Mouse (Mus musculus) CH12.LX (cell line): ENCODE measurements around the gene Farp1.

ENCODE experiments used
- BHLHE40 ChIP-seq: IDR thresholded peaks from 2 replicates; pipeline ENCODE4 v1.6.1; 2011; ENCODE audit warnings: mild to moderate bottlenecking, low read depth, low read length, improper control_type of control experiment
- CTCF ChIP-seq, 2 experiments: IDR thresholded peaks in 1 of 2; conservative IDR thresholded peaks in 1 of 2; 2 replicates each; pipeline ENCODE4 v1.5.1; 2011 to 2012; ENCODE audit warnings: low read depth in 2 of 2, low read length in 2 of 2, improper control_type of control experiment in 1 of 2, inconsistent platforms in 1 of 2, mild to moderate bottlenecking in 1 of 2, moderate library complexity in 1 of 2
- POLR2A ChIP-seq: IDR thresholded peaks from 2 replicates; pipeline ENCODE4 v1.6.1; 2011; ENCODE audit warnings: low read depth, mild to moderate bottlenecking, improper control_type of control experiment, low read length
- POLR2AphosphoS2 ChIP-seq: IDR thresholded peaks from 2 replicates; pipeline ENCODE4 v1.6.1; 2011; ENCODE audit warnings: low read depth, low read length, improper control_type of control experiment
- RCOR1 ChIP-seq: conservative IDR thresholded peaks from 2 replicates; pipeline ENCODE4 v1.6.1; 2012; ENCODE audit warnings: low read depth, mild to moderate bottlenecking, inconsistent platforms, low read length, improper control_type of control experiment
- SIN3A ChIP-seq: IDR thresholded peaks from 2 replicates; pipeline ENCODE4 v1.6.1; 2012; ENCODE audit warnings: low read length, improper control_type of control experiment, inconsistent platforms
- UBTF ChIP-seq: IDR thresholded peaks from 2 replicates; pipeline ENCODE4 v1.6.1; 2012; ENCODE audit warnings: low read depth, mild to moderate bottlenecking, inconsistent platforms, low read length, improper control_type of control experiment, moderate library complexity

GRCm38 (mm10) chr14:121168716-121169115 lies 133.7 kb downstream of the Farp1 start:
- no peak for TF ChIP-seq POLR2AphosphoS2
- no peak for TF ChIP-seq POLR2A
- no peak for TF ChIP-seq UBTF
- TF ChIP-seq CTCF (conservative IDR thresholded peaks at IDR 0.05 in 1 of 2, IDR thresholded peaks at IDR 0.05 in 1 of 2; ENCODE audit: low read depth in 2 of 2, low read length in 2 of 2) = no peak
- TF ChIP-seq RCOR1 = no peak
- TF ChIP-seq BHLHE40 = no peak
- TF ChIP-seq SIN3A = no peak
